Mouse (Mus musculus) liver, embryonic 14.5 days (tissue): ENCODE results near the gene Col18a1.
A peak's percentile ranks its signal among the peaks of the same experiment; 100 is the strongest.

Experiments
- CTCF ChIP-seq: IDR thresholded peaks from 2 replicates; pipeline ENCODE4 v1.5.1; 2016; ENCODE audit warnings: antibody characterized with exemption, low read depth, control low read depth
- EP300 ChIP-seq: IDR thresholded peaks from 2 replicates; pipeline ENCODE4 v1.6.1; 2016; ENCODE audit warnings: antibody characterized with exemption, low read depth

- TF ChIP-seq CTCF (peak; percentile 14; the same call in 1 of the 2 replicates), EP300 (no peak)
These were observed 8.9 kb downstream of the Col18a1 start for GRCm38 (mm10) chr10:77157245-77158019.
